Mouse (Mus musculus) heart, embryonic 12.5 days (tissue): Measurements from ENCODE around the gene Mical3. TPM values are rescaled to one million over a fixed set of nuclear protein-coding genes. Genes with fewer than 3 reads are reported as not detected.
"Not testable (repeated sequence)": the region's sequence is repeated elsewhere in the genome, so short reads cannot be mapped to it uniquely, and the experiment has no call there.

Experiments
- ATAC-seq: fragments of 200-750 bp; cut with Nextera tagmentation; 2 replicates; pipeline ENCODE4 v1.8.0; 2017; ENCODE audit warnings: moderate TSS enrichment, moderate library complexity; ENCODE audit not compliant: insufficient number of reproducible peaks, low FRiP score
- H3K27ac ChIP-seq: fragments of 300-500 bp; sonication (generic); 2 replicates; pipeline ENCODE4 v1.5.1; 2016; ENCODE audit warnings: mild to moderate bottlenecking, moderate library complexity; ENCODE audit not compliant: poor library complexity, severe bottlenecking
- H3K27me3 ChIP-seq: fragments of 300-500 bp; sonication (generic); replicated peaks from 2 replicates; pipeline ENCODE4 v1.6.1; 2016; ENCODE audit warnings: mild to moderate bottlenecking, moderate library complexity
- H3K36me3 ChIP-seq: fragments of 300-500 bp; sonication (generic); 2 replicates; pipeline ENCODE4 v1.6.1; 2016; ENCODE audit warnings: mild to moderate bottlenecking, moderate library complexity
- H3K4me1 ChIP-seq: fragments of 300-500 bp; sonication (generic); replicated peaks from 2 replicates; pipeline ENCODE4 v1.6.1; 2016; ENCODE audit warnings: mild to moderate bottlenecking
- H3K4me2 ChIP-seq: fragments of 300-500 bp; sonication (generic); 2 replicates; pipeline ENCODE4 v1.6.1; 2016; ENCODE audit warnings: mild to moderate bottlenecking, moderate library complexity
- H3K4me3 ChIP-seq: fragments of 300-500 bp; sonication (generic); 2 replicates; pipeline ENCODE4 v1.5.1; 2016; ENCODE audit warnings: mild to moderate bottlenecking
- H3K9ac ChIP-seq: fragments of 300-500 bp; sonication (generic); 2 replicates; pipeline ENCODE4 v1.6.1; 2016; ENCODE audit warnings: mild to moderate bottlenecking, moderate library complexity
- H3K9me3 ChIP-seq: fragments of 300-500 bp; sonication (generic); replicated peaks from 2 replicates; pipeline ENCODE4 v1.6.1; 2016; ENCODE audit warnings: mild to moderate bottlenecking, moderate library complexity
- WGBS: fragments of 180-500 bp; shearing (Covaris S2); methylation state at CpG from one replicate; pipeline ENCODE4 v1.1.7; 2016; 5-methylcytosine and 5-hydroxymethylcytosine counted together
- polyA plus RNA-seq: library from polyadenylated mRNA; unstranded; fragments of >200 nt; fragmentation: Nextera tagmentation; extraction: Ambion mirVana; gene quantifications from 2 replicates; pipeline ENCODE4 v1.2.1, GENCODE M21; 2016

The Mical3 gene
- polyA plus RNA-seq, 1 experiment from 2014 or later, result 37.4 TPM

DNA sequence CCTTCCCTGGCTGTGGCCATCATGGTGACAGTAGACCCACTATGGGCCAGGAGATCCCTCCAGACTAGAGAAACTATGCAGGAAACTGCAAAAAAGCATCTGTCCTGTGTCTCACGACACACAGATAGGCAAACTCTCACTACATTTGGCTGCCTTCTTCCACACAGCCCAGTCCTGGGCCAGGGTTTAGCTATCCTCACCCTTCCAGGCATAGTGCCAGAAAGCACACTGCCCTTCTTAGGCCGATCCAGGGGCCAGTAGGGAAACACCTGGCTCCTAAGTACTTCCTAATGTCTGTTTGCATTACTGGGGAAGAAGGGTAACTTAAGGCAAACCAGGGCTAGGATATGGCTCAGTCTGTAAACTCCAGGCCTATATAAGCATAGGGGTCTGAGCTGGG lies 217.9 kb downstream of the Mical3 start:
- H3K36me3 ChIP-seq, result no peaks in the 10 kb centered on the region
- no peaks in the 10 kb centered on the region for H3K9me3 ChIP-seq
- no peak overlapping the region for H3K4me3 ChIP-seq
- WGBS, result 36% methylated on average over 2 of the region's 2 CpGs
- no peak overlapping the region for H3K27ac ChIP-seq
- H3K27me3 ChIP-seq, result no peaks in the 10 kb centered on the region
- H3K4me2 ChIP-seq, result no peak overlapping the region
- peaks cover 29% of the 10 kb centered on the region for H3K4me1 ChIP-seq
- no peak for ATAC-seq
- H3K9ac ChIP-seq, result no peak overlapping the region

GRCm38 (mm10) chr6:120911213-120912007 lies 219.4 kb downstream of the Mical3 start:
- no peak overlapping the region for H3K9ac ChIP-seq
- no peak for ATAC-seq
- H3K27ac ChIP-seq, result no peak overlapping the region
- no peaks in the 10 kb centered on the region for H3K36me3 ChIP-seq
- H3K9me3 ChIP-seq, result no peaks in the 10 kb centered on the region
- peaks cover 29% of the 10 kb centered on the region for H3K4me1 ChIP-seq
- H3K4me3 ChIP-seq, result no peak overlapping the region
- no peak overlapping the region for H3K4me2 ChIP-seq
- no peaks in the 10 kb centered on the region for H3K27me3 ChIP-seq
- WGBS, result 70% methylated on average over 13 of the region's 13 CpGs

DNA sequence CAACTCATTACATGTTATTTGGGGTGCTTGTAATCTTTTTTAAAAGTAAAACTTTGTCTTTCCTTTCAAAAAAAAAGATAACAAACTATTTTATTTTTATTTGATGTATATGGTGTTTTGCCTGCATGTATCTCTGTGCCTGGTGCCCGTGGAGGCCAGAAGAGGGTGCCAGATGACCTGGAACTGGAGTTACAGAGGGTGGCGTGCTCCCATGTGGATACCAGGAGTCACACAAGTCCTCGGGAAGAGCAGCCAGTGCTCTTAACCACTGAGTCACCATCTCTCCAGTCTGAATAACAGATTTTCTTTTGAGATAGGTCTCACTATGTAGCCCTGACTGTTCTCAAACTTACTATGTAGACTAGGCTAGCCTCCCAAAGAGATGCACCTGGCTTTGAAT lies 221.3 kb downstream of the Mical3 start:
- ATAC-seq, result no peak
- Histone ChIP-seq H3K4me1 (peaks cover 18% of the 10 kb centered on the region), H3K27ac (no peak overlapping the region), H3K4me2 (no peak overlapping the region), H3K27me3 (no peaks in the 10 kb centered on the region), H3K36me3 (no peaks in the 10 kb centered on the region), H3K9me3 (no peaks in the 10 kb centered on the region), H3K9ac (no peak overlapping the region), H3K4me3 (no peak overlapping the region)
- 77% methylated on average over 3 of the region's 3 CpGs for WGBS

DNA sequence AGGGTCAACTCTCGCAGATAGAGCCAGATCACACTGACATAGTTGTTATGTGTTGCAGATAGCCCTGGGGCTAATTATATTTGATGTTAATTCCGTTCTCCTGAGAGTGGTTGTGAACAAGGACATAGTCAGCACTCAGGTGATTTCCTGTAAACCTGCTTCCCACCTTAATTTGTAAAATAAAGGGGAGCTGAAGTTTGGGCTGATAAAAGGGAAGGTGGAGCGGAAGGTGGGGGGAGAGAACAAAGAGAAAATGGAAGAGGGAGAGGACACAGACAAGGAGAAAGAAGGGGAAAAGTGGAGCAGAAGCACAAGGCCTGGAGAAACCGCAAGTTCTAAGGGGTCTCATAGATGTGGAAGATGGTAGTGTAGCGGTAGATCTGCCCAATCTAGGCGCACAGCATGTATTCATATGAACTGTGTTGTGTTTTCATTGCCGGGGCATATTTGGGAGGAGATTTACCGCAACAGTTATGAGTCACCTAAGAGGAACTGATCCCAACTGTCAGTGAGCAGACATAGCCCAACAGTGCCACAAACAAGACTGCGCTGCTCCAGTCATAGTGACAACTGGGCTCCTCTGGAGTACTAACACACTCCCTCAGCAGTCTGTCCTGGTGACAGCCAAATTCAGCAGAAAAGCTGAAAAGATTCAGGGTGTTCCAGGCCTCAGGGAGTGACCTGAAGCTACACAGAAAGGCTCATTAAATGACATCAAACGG lies 222.8 kb downstream of the Mical3 start:
- H3K9ac ChIP-seq, H3K36me3 ChIP-seq, ATAC-seq, H3K4me3 ChIP-seq, H3K9me3 ChIP-seq, H3K27ac ChIP-seq, H3K4me2 ChIP-seq, H3K27me3 ChIP-seq: not testable (repeated sequence)
- 88% methylated on average over 10 of the region's 10 CpGs for WGBS
- peaks cover 15% of the 10 kb centered on the region for H3K4me1 ChIP-seq

DNA sequence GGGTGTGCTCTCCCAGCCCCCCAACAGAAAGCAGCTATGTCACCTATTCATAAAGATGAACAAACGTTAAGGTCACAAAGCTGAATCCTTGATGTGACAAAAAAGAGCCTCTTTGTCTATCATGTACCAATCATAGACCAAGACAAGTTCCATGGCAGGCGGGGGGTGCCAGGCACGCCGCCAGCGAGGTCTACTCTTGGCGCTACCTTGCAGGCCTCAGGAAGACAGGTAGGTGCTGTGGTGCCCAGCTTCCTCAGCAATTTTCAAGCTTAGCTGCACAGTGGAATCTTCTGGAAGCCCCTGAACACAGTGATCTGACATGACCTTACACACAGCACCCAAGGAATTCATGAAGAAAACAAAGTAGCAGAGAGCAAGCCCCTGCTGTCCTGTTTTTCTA lies 224.3 kb downstream of the Mical3 start:
- no peak for ATAC-seq
- Histone ChIP-seq H3K27me3 (no peaks in the 10 kb centered on the region), H3K36me3 (no peaks in the 10 kb centered on the region), H3K9me3 (no peaks in the 10 kb centered on the region), H3K4me2 (no peak overlapping the region), H3K27ac (no peak overlapping the region), H3K4me1 (peaks cover 4% of the 10 kb centered on the region), H3K9ac (no peak overlapping the region), H3K4me3 (no peak overlapping the region)
- 89% methylated on average over 6 of the region's 6 CpGs for WGBS

- no peak overlapping the region for H3K9ac ChIP-seq
- no peaks in the 10 kb centered on the region for H3K4me1 ChIP-seq
- no peak overlapping the region for H3K27ac ChIP-seq
- no peak overlapping the region for H3K4me3 ChIP-seq
- 85% methylated on average over 5 of the region's 5 CpGs for WGBS
- no peaks in the 10 kb centered on the region for H3K27me3 ChIP-seq
- no peaks in the 10 kb centered on the region for H3K9me3 ChIP-seq
- no peaks in the 10 kb centered on the region for H3K36me3 ChIP-seq
- no peak for ATAC-seq
- H3K4me2 ChIP-seq, result no peak overlapping the region
Observed at GRCm38 (mm10) chr6:120905111-120905510, 225.7 kb downstream of the Mical3 start.

DNA sequence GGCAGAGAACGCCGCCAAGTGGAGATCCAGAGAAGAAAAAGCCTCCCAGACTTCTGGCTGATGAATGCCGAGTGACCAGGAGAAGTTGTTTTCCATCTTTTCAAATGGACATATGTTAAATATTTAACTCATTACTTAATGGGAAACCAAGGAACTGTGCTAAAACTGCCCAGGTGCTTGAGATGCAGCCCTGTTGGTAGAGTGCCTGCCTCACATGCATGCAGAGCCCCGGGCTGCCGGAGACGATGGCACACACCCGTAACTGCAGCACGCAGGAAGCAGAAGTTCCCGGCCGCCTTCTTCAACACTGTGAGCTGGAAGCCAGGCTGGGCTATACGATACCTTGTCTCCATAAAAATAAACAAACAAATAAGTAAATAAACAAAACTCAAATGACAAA lies 226.8 kb downstream of the Mical3 start:
- no peaks in the 10 kb centered on the region for H3K4me1 ChIP-seq

DNA sequence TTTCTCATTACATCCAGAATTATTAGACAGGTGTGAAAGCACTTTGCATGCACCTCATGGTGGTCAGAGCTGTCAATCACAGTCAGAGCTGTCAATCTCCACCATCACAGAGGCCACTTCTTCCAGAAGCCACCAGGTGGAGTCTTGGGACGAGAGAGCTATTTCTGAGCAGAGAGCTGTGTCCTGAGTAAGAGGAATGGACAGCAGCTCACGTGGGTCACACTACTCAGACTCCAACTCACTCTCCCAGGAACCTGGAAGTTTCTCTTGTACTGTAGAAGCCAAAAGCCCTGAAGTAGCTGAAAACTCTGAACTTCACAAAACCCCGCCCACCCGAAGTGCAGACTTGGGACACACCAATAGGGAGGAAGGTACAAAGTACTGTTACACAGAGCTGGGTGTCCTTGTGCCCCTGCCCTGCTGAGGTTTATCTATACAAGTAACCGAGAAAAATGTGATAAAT lies 227.3 kb downstream of the Mical3 start:
- WGBS, result 37% methylated on average over 5 of the region's 5 CpGs
- no peaks in the 10 kb centered on the region for H3K9me3 ChIP-seq

More for the DNA sequence above, 226.8 kb downstream of the Mical3 start:
- Histone ChIP-seq H3K4me3 (no peak overlapping the region), H3K9ac (no peak overlapping the region), H3K4me2 (no peak overlapping the region), H3K27me3 (no peaks in the 10 kb centered on the region), H3K27ac (no peak overlapping the region), H3K9me3 (no peaks in the 10 kb centered on the region), H3K36me3 (no peaks in the 10 kb centered on the region)
- ATAC-seq, result no peak
- 88% methylated on average over 11 of the region's 11 CpGs for WGBS

GRCm38 (mm10) chr6:120901776-120902645 lies 228.8 kb downstream of the Mical3 start:
- 84% methylated on average over 14 of the region's 14 CpGs for WGBS
- H3K4me1 ChIP-seq, result no peaks in the 10 kb centered on the region
- no peaks in the 10 kb centered on the region for H3K27me3 ChIP-seq
- no peak overlapping the region for H3K4me2 ChIP-seq
- no peaks in the 10 kb centered on the region for H3K36me3 ChIP-seq
- no peaks in the 10 kb centered on the region for H3K9me3 ChIP-seq
- no peak for ATAC-seq
- no peak overlapping the region for H3K27ac ChIP-seq
- no peak overlapping the region for H3K9ac ChIP-seq
- H3K4me3 ChIP-seq, result no peak overlapping the region

More for the DNA sequence above, 227.3 kb downstream of the Mical3 start:
- no peak overlapping the region for H3K9ac ChIP-seq
- no peak overlapping the region for H3K4me2 ChIP-seq
- ATAC-seq, result no peak
- H3K4me1 ChIP-seq, result no peaks in the 10 kb centered on the region
- H3K27ac ChIP-seq, result no peak overlapping the region
- H3K4me3 ChIP-seq, result no peak overlapping the region
- no peaks in the 10 kb centered on the region for H3K27me3 ChIP-seq
- no peaks in the 10 kb centered on the region for H3K36me3 ChIP-seq

DNA sequence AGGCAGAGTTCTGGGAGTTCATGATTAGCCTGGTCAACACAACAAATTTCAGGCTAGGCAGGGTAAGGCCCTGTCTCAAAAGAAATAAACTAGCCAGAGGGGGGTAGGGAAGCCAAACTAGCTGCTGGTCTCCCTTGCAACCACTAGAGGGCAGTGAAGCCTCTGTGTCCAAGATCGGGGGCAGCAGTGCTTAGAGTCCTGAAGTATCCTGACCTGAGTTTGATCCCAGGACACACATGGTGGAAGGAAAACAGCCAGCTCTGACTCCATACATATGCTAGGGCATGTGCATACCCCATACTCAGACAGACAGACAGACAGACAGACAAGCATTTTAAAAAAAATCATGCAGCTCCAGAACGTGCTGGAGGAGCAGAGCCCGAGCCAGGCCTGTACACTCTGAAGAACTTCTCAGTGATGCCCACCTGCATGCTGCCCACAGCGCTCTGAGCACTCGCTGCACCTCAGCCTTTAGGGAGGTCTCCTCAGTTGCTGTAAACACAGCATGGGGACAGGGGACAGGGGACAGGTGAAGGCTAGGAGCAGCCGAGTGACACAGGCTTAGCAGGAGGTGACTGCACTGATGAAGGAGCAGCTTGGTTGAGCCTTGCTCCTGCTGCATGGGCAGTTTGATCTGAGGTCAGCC lies 232.5 kb downstream of the Mical3 start:
- ATAC-seq, result peak; percentile 28; the same call in 1 of the 2 replicates
- 66% methylated on average over 6 of the region's 6 CpGs for WGBS
- H3K27me3 ChIP-seq, result no peaks in the 10 kb centered on the region

More for the DNA sequence above, 232.5 kb downstream of the Mical3 start:
- H3K9me3 ChIP-seq, result no peaks in the 10 kb centered on the region
- no peak overlapping the region for H3K4me3 ChIP-seq
- peaks cover 21% of the 10 kb centered on the region for H3K36me3 ChIP-seq
- peaks cover 14% of the 10 kb centered on the region for H3K4me1 ChIP-seq
- no peak overlapping the region for H3K4me2 ChIP-seq
- H3K9ac ChIP-seq, result no peak overlapping the region
- no peak overlapping the region for H3K27ac ChIP-seq
